Mouse (Mus musculus) G1E (cell line): ENCODE results near the gene Gm27027. TPM values are rescaled to one million over a fixed set of nuclear protein-coding genes. Genes with fewer than 3 reads are reported as not detected.

Experiments
- ATAC-seq: 2 replicates; pipeline ENCODE4 v1.8.0; 2016; ENCODE audit warnings: mild to moderate bottlenecking; ENCODE audit not compliant: insufficient number of reproducible peaks, poor library complexity, low FRiP score, severe bottlenecking; ENCODE audit errors: extremely low read depth
- DNase-seq: peaks from one replicate; pipeline ENCODE4 v3.0.0; 2012; ENCODE audit warnings: low spot score
- H3K27me3 ChIP-seq: 2 replicates; pipeline ENCODE4 v1.6.1; 2012; ENCODE audit warnings: mild to moderate bottlenecking, low read length, inconsistent platforms; ENCODE audit not compliant: insufficient read depth
- H3K36me3 ChIP-seq: replicated peaks from 2 replicates; pipeline ENCODE3; 2012; ENCODE audit warnings: mild to moderate bottlenecking, inconsistent platforms
- H3K4me1 ChIP-seq: 2 replicates; pipeline ENCODE4 v1.6.1; 2012; ENCODE audit warnings: low read depth, low read length, inconsistent platforms, mixed read lengths; ENCODE audit not compliant: insufficient read depth
- H3K4me3 ChIP-seq: 2 replicates; pipeline ENCODE4 v1.5.1; 2012; ENCODE audit warnings: low read depth, mild to moderate bottlenecking, inconsistent platforms, low read length, moderate library complexity, mixed read lengths
- H3K9me3 ChIP-seq: replicated peaks from 2 replicates; pipeline ENCODE4 v1.6.1; 2012; ENCODE audit warnings: inconsistent platforms
- CTCF ChIP-seq: IDR thresholded peaks from 2 replicates; pipeline ENCODE4 v1.5.1; 2012; ENCODE audit warnings: low read depth, low read length, inconsistent platforms, mixed read lengths
- GATA1 ChIP-seq: IDR thresholded peaks from 2 replicates; pipeline ENCODE4 v1.6.1; 2012; ENCODE audit warnings: borderline replicate concordance, low read length, inconsistent platforms, mixed read lengths
- GATA2 ChIP-seq: IDR thresholded peaks from 2 replicates; pipeline ENCODE4 v1.6.1; 2012; ENCODE audit warnings: low read depth, low read length, inconsistent platforms, borderline replicate concordance
- POLR2AphosphoS5 ChIP-seq: IDR thresholded peaks from 2 replicates; pipeline ENCODE4 v1.6.1; 2012; ENCODE audit warnings: low read depth, low read length, inconsistent platforms; ENCODE audit not compliant: insufficient replicate concordance
- TAL1 ChIP-seq: conservative IDR thresholded peaks from 2 replicates; pipeline ENCODE4 v1.6.1; 2012; ENCODE audit warnings: low read depth, low read length, inconsistent platforms, mixed read lengths
- polyA plus RNA-seq: library from polyadenylated mRNA; stranded (reverse); fragments of >175 nt; gene quantifications from 2 replicates; pipeline ENCODE4 v1.2.3, GENCODE M21; 2012
- total RNA-seq, 2 experiments: library from RNA; stranded (forward) in 1 of 2; stranded (reverse) in 1 of 2; fragments of 200-1000 nt in 1 of 2; fragments of >200 nt in 1 of 2; fragmentation: Nextera tagmentation in 1 of 2; gene quantifications; 2 replicates each; pipeline ENCODE4 v1.2.3; 2014 to 2017

The Gm27027 gene
- total and polyA plus RNA-seq, 3 experiments = not detected

DNA sequence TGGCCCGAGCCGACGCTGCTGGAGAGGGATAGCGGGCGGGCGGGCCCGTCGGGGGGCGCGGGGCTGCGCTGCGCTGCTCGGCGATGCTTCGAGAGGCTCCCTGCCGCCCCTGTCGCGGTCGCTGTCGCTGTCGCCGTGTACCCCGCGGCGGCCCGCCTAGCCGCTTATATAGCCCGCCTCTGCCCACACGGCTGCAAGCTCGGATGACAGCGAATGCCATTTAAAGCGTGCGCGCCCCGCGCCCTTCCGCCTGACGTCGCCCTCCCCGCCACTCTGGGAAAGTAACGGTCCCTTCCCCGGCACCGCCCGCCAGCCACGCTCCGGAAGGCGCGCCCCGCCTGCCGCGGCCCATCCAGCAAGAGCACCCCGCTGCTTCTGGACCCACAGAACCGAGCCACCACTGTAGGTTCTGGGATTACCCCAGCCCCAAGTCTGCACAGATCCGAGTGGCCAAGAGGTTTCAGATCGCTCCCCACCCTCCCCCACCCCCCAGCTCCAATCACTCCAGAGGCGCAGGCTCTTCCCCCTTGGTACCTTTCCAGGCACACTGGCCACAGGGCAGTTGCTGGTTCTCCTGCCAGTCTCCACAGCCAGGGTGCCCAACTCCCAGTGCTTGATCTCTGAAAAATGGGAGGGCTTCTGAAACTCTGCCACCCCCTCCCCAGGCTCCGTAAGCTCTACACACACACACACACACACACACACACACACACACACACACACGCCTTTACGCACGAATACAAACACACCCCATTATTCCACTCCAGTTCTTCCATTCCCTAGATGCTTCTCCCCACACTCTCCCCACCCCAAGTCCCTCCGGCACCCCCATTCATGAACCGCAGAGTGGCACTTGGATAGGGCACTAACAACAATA is 39.0 kb downstream of the Gm27027 start, which contains the start of gene Gm13889:
TSS of gene Gm13889 (minus strand) at position 294 of the 877 bp plus-strand sequence.
- Histone ChIP-seq H3K9me3 (peaks cover 13% of the 10 kb centered on the region), H3K4me1 (no peaks in the 10 kb centered on the region), H3K27me3 (peaks cover 2% of the 10 kb centered on the region; the same call in 1 of the 2 replicates), H3K4me3 (no peak within 1 kb of the TSS; the same call in 1 of the 2 replicates), H3K36me3 (no peaks in the 10 kb centered on the region)
- DNase-seq (no peak), ATAC-seq (no peak)
- no peak for TF ChIP-seq POLR2AphosphoS5
- TF ChIP-seq TAL1 = no peak
- TF ChIP-seq GATA2 = no peak
- no peak for TF ChIP-seq CTCF
- TF ChIP-seq GATA1 = no peak

DNA sequence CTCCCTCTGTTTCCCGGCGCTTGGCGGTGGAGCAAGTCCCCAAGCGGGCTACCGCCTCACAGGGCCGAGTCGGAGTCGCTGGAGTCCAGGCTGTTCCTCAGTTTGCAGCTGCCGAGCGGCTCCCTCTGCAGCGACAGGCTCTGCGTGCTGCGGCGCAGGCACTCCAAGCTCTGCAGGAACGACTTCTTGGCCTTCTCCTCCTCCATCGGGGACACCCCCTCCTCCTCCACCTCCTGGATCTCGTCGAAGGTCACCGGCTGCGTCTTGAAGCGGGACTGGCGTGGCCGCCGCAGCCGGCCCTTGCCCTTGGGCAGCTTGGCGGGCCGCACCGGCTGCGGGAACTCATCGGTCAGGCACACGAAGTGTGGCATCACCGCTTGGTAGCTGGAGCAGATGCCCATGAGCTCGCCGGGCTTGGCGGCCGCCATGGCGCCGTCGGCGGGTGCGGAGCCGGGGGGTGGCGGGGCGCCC is 39.8 kb downstream of the Gm27027 start:
- no peaks in the 10 kb centered on the region for H3K4me1 ChIP-seq
- peaks cover 2% of the 10 kb centered on the region; the same call in 1 of the 2 replicates for H3K27me3 ChIP-seq
- no peak for TF ChIP-seq CTCF
- no peak for TF ChIP-seq GATA1
- TF ChIP-seq GATA2 = no peak
- TF ChIP-seq POLR2AphosphoS5 = no peak
- no peak for TF ChIP-seq TAL1
- H3K4me3 ChIP-seq = no peak overlapping the region; the same call in 1 of the 2 replicates
- no peaks in the 10 kb centered on the region for H3K36me3 ChIP-seq
- peaks cover 13% of the 10 kb centered on the region for H3K9me3 ChIP-seq
- no peak for ATAC-seq
- no peak for DNase-seq

DNA sequence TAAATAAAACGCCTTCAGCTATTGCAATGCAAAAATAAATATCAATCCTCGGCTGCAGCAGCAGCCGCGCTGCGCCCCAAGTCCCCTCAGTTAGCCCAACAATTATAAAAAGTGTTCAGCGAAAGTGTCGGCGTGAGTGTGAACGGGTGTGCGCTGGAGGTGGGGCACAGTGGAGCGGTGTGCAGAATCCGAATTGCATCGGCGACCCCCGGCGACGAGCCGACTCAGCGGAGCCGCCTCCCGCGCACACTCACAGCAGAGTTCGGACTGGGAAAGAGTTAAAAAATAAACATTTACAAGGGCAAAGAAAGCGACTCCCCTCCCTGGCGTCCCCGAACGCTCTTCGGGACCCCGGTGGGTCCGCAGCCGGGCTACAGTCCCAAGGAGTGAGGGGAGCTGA is 40.3 kb downstream of the Gm27027 start:
- DNase-seq (no peak), ATAC-seq (no peak)
- Histone ChIP-seq H3K4me1 (no peaks in the 10 kb centered on the region), H3K9me3 (peaks cover 13% of the 10 kb centered on the region), H3K27me3 (peaks cover 2% of the 10 kb centered on the region; the same call in 1 of the 2 replicates), H3K36me3 (no peaks in the 10 kb centered on the region), H3K4me3 (no peak overlapping the region)
- TF ChIP-seq POLR2AphosphoS5 (no peak), TAL1 (no peak), GATA1 (no peak), GATA2 (no peak)

DNA sequence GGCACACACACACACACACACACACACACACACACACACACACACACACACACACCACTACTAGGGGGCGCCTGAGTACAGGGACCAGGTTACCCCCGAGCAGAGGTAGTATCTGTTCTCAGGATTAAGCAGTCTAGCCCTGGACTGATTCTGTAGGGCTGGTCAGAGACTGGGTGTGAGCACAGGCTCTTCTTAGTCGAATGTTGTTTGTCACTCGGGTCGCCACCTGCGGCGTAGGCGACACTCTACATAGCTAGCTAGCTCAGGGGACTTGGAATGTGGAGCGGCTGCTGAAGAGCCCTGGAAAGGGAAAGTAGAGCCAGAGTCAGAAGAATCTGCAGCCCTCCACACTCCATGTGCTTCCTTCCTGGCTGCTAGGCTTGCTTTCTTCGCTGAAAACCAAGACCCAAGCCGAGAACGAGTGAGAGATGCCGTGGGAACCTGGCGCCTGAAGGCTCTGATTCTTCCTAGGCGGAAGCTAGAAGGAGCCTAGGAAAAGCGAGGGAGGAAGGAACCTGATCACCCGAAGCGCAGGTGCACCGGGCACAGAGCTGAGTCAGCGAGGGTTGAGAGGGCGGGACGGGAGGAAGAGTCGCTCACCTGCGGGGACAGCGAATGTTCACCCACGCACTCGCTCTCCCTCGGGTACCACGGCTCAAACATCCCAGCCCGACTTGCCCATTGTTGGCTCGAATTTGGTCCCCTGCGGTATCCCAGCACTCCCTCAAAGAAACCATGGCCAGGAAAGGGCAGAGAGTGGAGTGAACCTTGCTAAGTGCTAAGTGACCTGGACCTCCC is 41.2 kb downstream of the Gm27027 start:
- no peak for ATAC-seq
- no peaks in the 10 kb centered on the region for H3K36me3 ChIP-seq
- no peak for DNase-seq
- no peaks in the 10 kb centered on the region for H3K4me1 ChIP-seq
- peaks cover 2% of the 10 kb centered on the region; the same call in 1 of the 2 replicates for H3K27me3 ChIP-seq
- peaks cover 13% of the 10 kb centered on the region for H3K9me3 ChIP-seq
- TF ChIP-seq TAL1 = no peak
- TF ChIP-seq CTCF = no peak
- TF ChIP-seq GATA2 = no peak
- no peak for TF ChIP-seq GATA1
- no peak for TF ChIP-seq POLR2AphosphoS5
- H3K4me3 ChIP-seq = no peak overlapping the region

DNA sequence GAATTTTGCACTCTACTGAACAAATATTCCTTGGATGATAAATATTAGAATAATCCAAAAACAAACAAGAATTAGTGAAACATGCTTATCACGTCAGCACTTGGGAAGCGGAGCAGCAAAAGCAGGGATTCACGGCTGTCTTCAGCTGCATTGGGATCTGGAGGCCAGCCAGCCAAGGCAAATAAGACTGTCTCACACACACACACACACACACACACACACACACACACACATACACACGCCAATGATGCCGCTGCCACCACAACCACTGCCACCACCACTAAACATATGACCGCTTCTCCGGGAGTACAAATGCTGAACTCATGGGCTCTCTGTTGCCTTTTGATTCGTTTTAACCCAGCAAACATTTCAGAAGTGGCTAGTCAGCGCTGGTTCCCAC is 42.4 kb downstream of the Gm27027 start:
- H3K27me3 ChIP-seq = peaks cover 2% of the 10 kb centered on the region; the same call in 1 of the 2 replicates
- no peaks in the 10 kb centered on the region for H3K4me1 ChIP-seq
- no peak for ATAC-seq
- H3K4me3 ChIP-seq = no peak overlapping the region
- no peaks in the 10 kb centered on the region for H3K36me3 ChIP-seq
- no peak for DNase-seq
- no peak for TF ChIP-seq TAL1
- no peak for TF ChIP-seq CTCF
- TF ChIP-seq GATA2 = no peak
- no peak for TF ChIP-seq POLR2AphosphoS5
- TF ChIP-seq GATA1 = no peak
- H3K9me3 ChIP-seq = peaks cover 13% of the 10 kb centered on the region

DNA sequence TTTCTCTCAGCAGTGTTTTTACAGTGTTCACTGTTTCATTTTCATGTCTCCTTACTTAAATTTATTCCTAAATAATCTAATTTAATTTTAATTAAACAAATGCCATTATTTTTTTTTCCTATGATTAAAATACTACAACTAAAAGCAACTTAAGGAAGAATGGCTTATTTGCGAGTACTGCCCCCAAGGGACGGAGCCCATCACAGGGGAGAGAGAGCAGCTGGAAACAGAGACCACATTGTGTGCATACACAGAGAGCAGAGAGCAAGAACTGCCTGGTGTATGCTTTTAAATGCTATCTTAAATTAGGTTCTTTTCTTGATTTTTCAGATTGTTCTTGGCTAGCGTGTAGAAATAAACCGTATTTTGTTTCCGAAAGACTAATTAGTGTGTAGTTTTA is 49.2 kb downstream of the Gm27027 start:
- no peaks in the 10 kb centered on the region; the same call in 1 of the 2 replicates for H3K27me3 ChIP-seq
- TF ChIP-seq TAL1 = no peak
- no peak for TF ChIP-seq POLR2AphosphoS5
- TF ChIP-seq GATA1 = no peak
- TF ChIP-seq CTCF = no peak
- no peak for TF ChIP-seq GATA2
- H3K9me3 ChIP-seq = no peaks in the 10 kb centered on the region
- no peaks in the 10 kb centered on the region for H3K36me3 ChIP-seq
- H3K4me1 ChIP-seq = no peaks in the 10 kb centered on the region
- ATAC-seq (no peak), DNase-seq (no peak)
- H3K4me3 ChIP-seq = no peak overlapping the region
